Mouse (Mus musculus): Measurements from ENCODE around the gene Chit1.

- TF ChIP-seq GATA1 (IDR thresholded peaks at IDR 0.05; ENCODE audit: low read length) (no peak), TAL1 (IDR thresholded peaks at IDR 0.05; ENCODE audit: low read length) (no peak)
These were observed 25.0 kb upstream of the Chit1 start for GRCm38 (mm10) chr1:134086017-134086416.
